9 mouse cellular contexts compared by ENCODE assay signal in the genomic region with DNA sequence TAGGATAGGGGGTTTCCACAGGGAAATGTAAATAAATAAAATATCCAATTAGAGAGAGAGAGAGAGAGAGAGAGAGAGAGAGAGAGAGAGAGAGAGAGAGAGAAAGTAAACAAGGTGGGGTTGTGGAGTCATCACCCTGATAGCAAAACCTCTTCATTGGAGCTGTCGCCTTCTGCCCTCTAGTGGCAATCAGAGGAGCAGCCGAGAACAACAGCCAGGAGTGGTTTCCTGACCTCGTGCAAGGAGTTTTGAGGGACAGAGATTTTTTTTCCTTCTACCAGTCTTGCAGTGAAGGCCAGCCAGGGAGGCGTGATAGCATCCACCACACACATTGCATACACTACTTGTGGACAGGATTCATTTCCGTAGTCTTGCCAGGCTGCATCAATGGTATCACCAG. TPM values are rescaled to one million over a fixed set of nuclear protein-coding genes. Genes with fewer than 3 reads are reported as not detected.
DNase-seq lines count a peak whose midpoint lies in the region; ATAC-seq and TF ChIP-seq lines count a peak whose summit lies in the region.
"Had no signal": no experiment of that assay in that cellular context is flagged by ENCODE, and none has a peak within 500 bp of the region (broad histone marks: within the 10 kb centered on the region; RNA-seq: fewer than 3 reads in every experiment).

No protein-coding gene starts in this region.

- intact Hi-C loops in left cerebral cortex, postnatal 14 days (cut with DNase I), result no loop called here

- H3K36me3 ChIP-seq in G1E (replicated peaks), result peaks cover 4% of the 10 kb centered on the region
- no peaks in the 10 kb centered on the region for H3K36me3 ChIP-seq in embryonic facial prominence, embryonic 14.5 days (ENCODE audit: control insufficient read depth, insufficient read depth, low read length)
- H3K36me3 ChIP-seq in limb, embryonic 14.5 days (ENCODE audit: control insufficient read depth, insufficient read depth, low read length), result no peaks in the 10 kb centered on the region

- H3K9me3 ChIP-seq in G1E (replicated peaks), result no peaks in the 10 kb centered on the region
- no peaks in the 10 kb centered on the region for H3K9me3 ChIP-seq in embryonic facial prominence, embryonic 14.5 days (ENCODE audit: control insufficient read depth, low read length)
- H3K9me3 ChIP-seq in limb, embryonic 14.5 days (ENCODE audit: control insufficient read depth, low read length), result no peaks in the 10 kb centered on the region

- no peak overlapping the region for H3K9ac ChIP-seq in embryonic facial prominence, embryonic 14.5 days (ENCODE audit: low read depth, low read length)
- no peak overlapping the region for H3K9ac ChIP-seq in limb, embryonic 14.5 days (ENCODE audit: low read depth, low read length, severe bottlenecking)

- H3K4me3 ChIP-seq in G1E (ENCODE audit: low read depth, low read length), result no peak overlapping the region
- H3K4me3 ChIP-seq in embryonic facial prominence, embryonic 14.5 days (ENCODE audit: low read depth, low read length), result no peak overlapping the region
- no peak overlapping the region for H3K4me3 ChIP-seq in limb, embryonic 14.5 days (replicated peaks; ENCODE audit: low read length)

- H3K4me2 ChIP-seq in embryonic facial prominence, embryonic 14.5 days (ENCODE audit: low read depth, low read length), result no peak overlapping the region
- no peak overlapping the region for H3K4me2 ChIP-seq in limb, embryonic 14.5 days (replicated peaks; ENCODE audit: low read depth, low read length, severe bottlenecking)

- no peak overlapping the region for H3K27ac ChIP-seq in embryonic facial prominence, embryonic 14.5 days (replicated peaks; ENCODE audit: low read depth, low read length)
- H3K27ac ChIP-seq in limb, embryonic 14.5 days (replicated peaks; ENCODE audit: low read depth, low read length), result no peak overlapping the region

- TF ChIP-seq POLR2A in limb, embryonic 14.5 days (IDR thresholded peaks at IDR 0.05; ENCODE audit: borderline replicate concordance, extremely low read depth, insufficient read depth, insufficient read length), result no peak

- 4% methylated on average over 5 of the region's 5 CpGs for WGBS in embryonic facial prominence, embryonic 14.5 days
- 11% methylated on average over 5 of the region's 5 CpGs for WGBS in limb, embryonic 14.5 days

- peak; percentile 59 for TF ChIP-seq CTCF in G1E (IDR thresholded peaks at IDR 0.05; ENCODE audit: low read depth, low read length)

- ATAC-seq in G1E (ENCODE audit: extremely low read depth, insufficient number of reproducible peaks, low FRiP score, poor library complexity, severe bottlenecking), result no peak
- no peak for ATAC-seq in embryonic facial prominence, embryonic 14.5 days (ENCODE audit: low read depth)
- no peak for ATAC-seq in limb, embryonic 14.5 days (ENCODE audit: low FRiP score, low read depth)

- peak; percentile 42 to 51 for DNase-seq in left cerebral cortex, postnatal 14 days (ENCODE audit: low spot score in 2 of 2)
- no peak for DNase-seq in left cerebral cortex, adult 11 months (ENCODE audit: low spot score)
- peak; percentile 34 for DNase-seq in G1E (ENCODE audit: low spot score)
- DNase-seq in adrenal gland, postnatal 25 days, result peak; percentile 50
- DNase-seq in embryonic facial prominence, embryonic 14.5 days (ENCODE audit: low spot score), result peak; percentile 42
- DNase-seq in limb, embryonic 14.5 days (ENCODE audit: low spot score), result peak; percentile 65
- DNase-seq in retina, postnatal 7 days (ENCODE audit: low read depth, low spot score), result peak; percentile 60
- DNase-seq in right cerebral cortex, postnatal 25 days, result no peak

- H3K4me1 ChIP-seq in G1E (ENCODE audit: insufficient read depth, low read depth, low read length), result peaks cover 38% of the 10 kb centered on the region
- peaks cover 9% of the 10 kb centered on the region for H3K4me1 ChIP-seq in embryonic facial prominence, embryonic 14.5 days (ENCODE audit: control insufficient read depth, insufficient read depth, low read length)
- peaks cover 10% of the 10 kb centered on the region for H3K4me1 ChIP-seq in limb, embryonic 14.5 days (ENCODE audit: control insufficient read depth, insufficient read depth, low read length)

- H3K27me3 ChIP-seq in G1E (ENCODE audit: insufficient read depth, low read length), result peaks cover 18% of the 10 kb centered on the region
- no peaks in the 10 kb centered on the region for H3K27me3 ChIP-seq in embryonic facial prominence, embryonic 14.5 days (replicated peaks; ENCODE audit: control insufficient read depth, insufficient read depth, low read length)
- H3K27me3 ChIP-seq in limb, embryonic 14.5 days (ENCODE audit: control insufficient read depth, insufficient read depth, low read length), result no peaks in the 10 kb centered on the region

RNA-seq across cellular contexts. Expression of a gene that starts 3.4 kb away (rescaled TPM):
- 10 to 100 TPM; 46.1 to 47.8 TPM for total RNA-seq in left cerebral cortex, postnatal 14 days (2021)
- total RNA-seq in G1E (2014; fragmentation: Nextera tagmentation), result 47.8 and 50.0 TPM in 2 replicates
- total RNA-seq in G1E (2017), result 32.5 and 35.4 TPM in 2 replicates
- 30.3 and 34.6 TPM in 2 replicates for polyA plus RNA-seq in G1E (2012)
- 108 and 125 TPM in 2 replicates for total RNA-seq in adrenal gland, postnatal 25 days (2021)
- 92.5 and 98.9 TPM in 2 replicates for polyA plus RNA-seq in embryonic facial prominence, embryonic 14.5 days (2014; fragmentation: Nextera tagmentation; extraction: Ambion mirVana)
- 77.4 and 108 TPM in 2 replicates for polyA plus RNA-seq in limb, embryonic 14.5 days (2012; rRNA removed)
- 90.2 and 90.4 TPM in 2 replicates for polyA plus RNA-seq in limb, embryonic 14.5 days (2014; fragmentation: Nextera tagmentation; extraction: Ambion mirVana)

RNA-seq across cellular contexts. Expression of a gene that starts 15.8 kb away (rescaled TPM):
- total RNA-seq in left cerebral cortex, postnatal 14 days (2021), result 10 to 100 TPM; 53.0 to 55.7 TPM
- total RNA-seq in G1E (2014; fragmentation: Nextera tagmentation), result 12.9 and 19.2 TPM in 2 replicates
- total RNA-seq in G1E (2017), result 49.7 and 50.7 TPM in 2 replicates
- polyA plus RNA-seq in G1E (2012), result 5.5 and 6.5 TPM in 2 replicates
- 50.4 and 59.5 TPM in 2 replicates for total RNA-seq in adrenal gland, postnatal 25 days (2021)
- polyA plus RNA-seq in embryonic facial prominence, embryonic 14.5 days (2014; fragmentation: Nextera tagmentation; extraction: Ambion mirVana), result 50.6 and 61.2 TPM in 2 replicates
- 37.6 and 38.7 TPM in 2 replicates for polyA plus RNA-seq in limb, embryonic 14.5 days (2012; rRNA removed)
- 57.5 and 59.9 TPM in 2 replicates for polyA plus RNA-seq in limb, embryonic 14.5 days (2014; fragmentation: Nextera tagmentation; extraction: Ambion mirVana)

RNA-seq across cellular contexts. Expression of a gene that starts 16.6 kb away (rescaled TPM):
- total RNA-seq in left cerebral cortex, postnatal 14 days (2021), result not detected
- total RNA-seq in G1E (2014; fragmentation: Nextera tagmentation) (not detected in 2 replicates), G1E (2017) (not detected in 2 replicates)
- not detected in 2 replicates for polyA plus RNA-seq in G1E (2012)
- 0.30 TPM in 1 of 2 replicates, not detected in the other for total RNA-seq in adrenal gland, postnatal 25 days (2021)
- 0.17 TPM in 1 of 2 replicates, not detected in the other for polyA plus RNA-seq in embryonic facial prominence, embryonic 14.5 days (2014; fragmentation: Nextera tagmentation; extraction: Ambion mirVana)
- not detected in 2 replicates for polyA plus RNA-seq in limb, embryonic 14.5 days (2012; rRNA removed)
- polyA plus RNA-seq in limb, embryonic 14.5 days (2014; fragmentation: Nextera tagmentation; extraction: Ambion mirVana), result not detected in 2 replicates
- total RNA-seq: gastrocnemius, postnatal 4 days had no signal

RNA-seq across cellular contexts. Expression of a gene that starts 36.2 kb away (rescaled TPM):
- total RNA-seq in left cerebral cortex, postnatal 14 days (2021), result not detected
- total RNA-seq in G1E (2014; fragmentation: Nextera tagmentation) (not detected in 2 replicates), G1E (2017) (0.22 TPM in 1 of 2 replicates, not detected in the other)
- polyA plus RNA-seq in G1E (2012), result not detected in 2 replicates
- total RNA-seq in adrenal gland, postnatal 25 days (2021), result not detected in 2 replicates
- polyA plus RNA-seq in embryonic facial prominence, embryonic 14.5 days (2014; fragmentation: Nextera tagmentation; extraction: Ambion mirVana), result 1.8 and 2.3 TPM in 2 replicates
- polyA plus RNA-seq in limb, embryonic 14.5 days (2012; rRNA removed), result 0.05 TPM in 2 replicates
- polyA plus RNA-seq in limb, embryonic 14.5 days (2014; fragmentation: Nextera tagmentation; extraction: Ambion mirVana), result not detected in 2 replicates
- total RNA-seq: gastrocnemius, postnatal 4 days had no signal

RNA-seq across cellular contexts. Expression of a gene that starts 52.5 kb away (rescaled TPM):
- 10 to 100 TPM; 49.1 to 51.0 TPM for total RNA-seq in left cerebral cortex, postnatal 14 days (2021)
- total RNA-seq in G1E (2014; fragmentation: Nextera tagmentation) (7.6 and 8.4 TPM in 2 replicates), G1E (2017) (10.3 and 12.0 TPM in 2 replicates)
- 9.3 and 10.5 TPM in 2 replicates for polyA plus RNA-seq in G1E (2012)
- total RNA-seq in adrenal gland, postnatal 25 days (2021), result 21.1 and 28.2 TPM in 2 replicates
- 17.2 and 17.3 TPM in 2 replicates for polyA plus RNA-seq in embryonic facial prominence, embryonic 14.5 days (2014; fragmentation: Nextera tagmentation; extraction: Ambion mirVana)
- 33.5 and 36.3 TPM in 2 replicates for polyA plus RNA-seq in limb, embryonic 14.5 days (2012; rRNA removed)
- polyA plus RNA-seq in limb, embryonic 14.5 days (2014; fragmentation: Nextera tagmentation; extraction: Ambion mirVana), result 18.2 and 19.0 TPM in 2 replicates

Comparison
In these comparisons a context has a peak if more than half of its experiments do, and no peak if none do; other contexts are left out.
1. DNase-seq: peak in left cerebral cortex, postnatal 14 days (2 of 2), G1E (single experiment), adrenal gland, postnatal 25 days (single experiment), embryonic facial prominence, embryonic 14.5 days (single experiment), limb, embryonic 14.5 days (single experiment) and retina, postnatal 7 days (single experiment); none in left cerebral cortex, adult 11 months (single experiment) and right cerebral cortex, postnatal 25 days (single experiment).